Mouse (Mus musculus): Measurements from ENCODE around the gene Frmd4b. TPM values are rescaled to one million over a fixed set of nuclear protein-coding genes. Genes with fewer than 3 reads are reported as not detected.

The Frmd4b gene
- polyA plus RNA-seq, 1 experiment: 15.6 TPM

DNA sequence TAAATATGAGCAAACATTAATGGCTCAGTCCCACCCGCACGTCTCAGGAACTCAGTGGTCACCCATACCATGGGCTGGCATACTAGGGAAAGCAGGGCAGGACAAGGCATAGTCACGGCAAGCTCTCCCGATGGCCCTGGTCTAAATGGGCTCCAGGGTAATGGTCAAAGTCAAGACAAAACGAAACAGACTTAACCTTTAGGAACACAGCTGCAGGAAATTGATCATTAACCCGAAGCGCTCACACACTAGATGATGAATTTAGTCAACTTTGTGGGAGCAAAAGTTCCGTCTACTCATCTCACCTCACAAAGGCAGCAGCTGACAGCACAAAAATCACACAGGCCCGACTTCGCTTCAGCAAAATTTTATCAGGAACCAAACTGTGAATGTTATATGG lies 97.8 kb downstream of the Frmd4b start:
- H3K4me1 ChIP-seq (ENCODE audit: control insufficient read depth, insufficient read depth, low read length): no peaks in the 10 kb centered on the region
- 95% methylated on average over 10 of the region's 10 CpGs for WGBS
- no peak for DNase-seq
- TF ChIP-seq CTCF (IDR thresholded peaks at IDR 0.05; ENCODE audit: borderline replicate concordance, insufficient read depth, low read depth, low read length) (no peak), POLR2A (IDR thresholded peaks at IDR 0.05; ENCODE audit: borderline replicate concordance, insufficient read depth, low read length) (no peak)
- H3K27me3 ChIP-seq (ENCODE audit: control insufficient read depth, insufficient read depth, low read length): no peaks in the 10 kb centered on the region
- no peak overlapping the region for H3K4me3 ChIP-seq (replicated peaks; ENCODE audit: insufficient read depth, low read depth, low read length)
- no peak overlapping the region for H3K27ac ChIP-seq (ENCODE audit: insufficient read depth, low read length)

DNA sequence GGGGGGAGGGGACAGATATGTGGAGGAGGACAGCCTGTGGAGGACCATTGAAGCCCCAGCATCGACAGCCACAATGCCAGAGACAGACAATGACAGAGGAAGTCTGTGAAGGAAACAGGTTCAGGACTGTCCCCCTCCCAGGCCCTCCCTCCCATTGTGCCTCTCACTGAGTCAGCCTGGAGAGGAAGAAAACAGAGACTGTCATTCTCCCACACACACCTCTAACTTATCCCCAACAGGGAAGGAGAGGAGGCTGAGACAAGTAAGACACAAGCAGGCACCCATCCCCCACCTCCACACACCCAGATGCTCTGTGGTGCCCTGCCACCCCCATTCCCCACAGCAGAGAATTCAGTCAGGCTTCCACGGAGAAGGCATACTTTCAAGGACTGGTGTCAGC lies 98.9 kb downstream of the Frmd4b start:
- no peak overlapping the region for H3K27ac ChIP-seq (ENCODE audit: insufficient read depth, low read length)
- H3K27me3 ChIP-seq (ENCODE audit: control insufficient read depth, insufficient read depth, low read length): no peaks in the 10 kb centered on the region
- TF ChIP-seq POLR2A (IDR thresholded peaks at IDR 0.05; ENCODE audit: borderline replicate concordance, insufficient read depth, low read length) (no peak), CTCF (IDR thresholded peaks at IDR 0.05; ENCODE audit: borderline replicate concordance, insufficient read depth, low read depth, low read length) (no peak)
- H3K4me1 ChIP-seq (ENCODE audit: control insufficient read depth, insufficient read depth, low read length): no peaks in the 10 kb centered on the region
- no peak for DNase-seq
- no peak overlapping the region for H3K4me3 ChIP-seq (replicated peaks; ENCODE audit: insufficient read depth, low read depth, low read length)
- WGBS: 12% methylated on average over 2 of the region's 2 CpGs

- 51% methylated on average over 12 of the region's 12 CpGs for WGBS
These were observed 99.6 kb downstream of the Frmd4b start for GRCm38 (mm10) chr6:97517616-97518235.

DNA sequence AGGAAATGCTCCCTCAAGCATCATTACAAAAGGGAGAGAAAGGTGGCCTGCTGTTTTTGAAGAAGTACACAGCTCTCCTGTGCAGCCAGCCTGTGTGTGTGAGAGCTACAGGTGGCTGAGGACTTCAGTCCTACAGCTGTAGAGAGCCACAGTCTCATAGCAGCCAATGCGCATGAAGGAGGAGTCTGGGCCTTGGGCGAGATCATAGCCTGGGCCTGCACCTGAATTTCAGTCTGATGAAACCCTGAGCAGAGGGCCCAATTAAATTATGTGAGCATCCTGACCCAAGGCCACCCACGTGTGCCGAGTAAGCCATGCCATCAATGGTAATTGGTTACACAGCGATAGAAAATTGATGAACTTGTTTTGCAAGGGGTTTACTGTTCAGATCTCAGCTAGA lies 100.4 kb downstream of the Frmd4b start:
- 62% methylated on average over 5 of the region's 5 CpGs for WGBS
- H3K27ac ChIP-seq (ENCODE audit: insufficient read depth, low read length): no peak overlapping the region
- H3K4me3 ChIP-seq (replicated peaks; ENCODE audit: insufficient read depth, low read depth, low read length): no peak overlapping the region
- TF ChIP-seq POLR2A (IDR thresholded peaks at IDR 0.05; ENCODE audit: borderline replicate concordance, insufficient read depth, low read length) (no peak), CTCF (IDR thresholded peaks at IDR 0.05; ENCODE audit: borderline replicate concordance, insufficient read depth, low read depth, low read length) (no peak)
- H3K4me1 ChIP-seq (ENCODE audit: control insufficient read depth, insufficient read depth, low read length): no peaks in the 10 kb centered on the region
- DNase-seq: no peak
- no peaks in the 10 kb centered on the region for H3K27me3 ChIP-seq (ENCODE audit: control insufficient read depth, insufficient read depth, low read length)

More at GRCm38 (mm10) chr6:97517616-97518235, 99.6 kb downstream of the Frmd4b start:
- DNase-seq: no peak
- Histone ChIP-seq H3K4me1 (ENCODE audit: control insufficient read depth, insufficient read depth, low read length) (no peaks in the 10 kb centered on the region), H3K4me3 (replicated peaks; ENCODE audit: insufficient read depth, low read depth, low read length) (no peak overlapping the region), H3K27ac (ENCODE audit: insufficient read depth, low read length) (no peak overlapping the region), H3K27me3 (ENCODE audit: control insufficient read depth, insufficient read depth, low read length) (no peaks in the 10 kb centered on the region)
- no peak for TF ChIP-seq CTCF (IDR thresholded peaks at IDR 0.05; ENCODE audit: borderline replicate concordance, insufficient read depth, low read depth, low read length)
- no peak for TF ChIP-seq POLR2A (IDR thresholded peaks at IDR 0.05; ENCODE audit: borderline replicate concordance, insufficient read depth, low read length)

GRCm38 (mm10) chr6:97510771-97511170 lies 106.6 kb downstream of the Frmd4b start:
- Histone ChIP-seq H3K4me3 (replicated peaks; ENCODE audit: insufficient read depth, low read depth, low read length) (no peak overlapping the region), H3K27ac (ENCODE audit: insufficient read depth, low read length) (no peak overlapping the region), H3K27me3 (ENCODE audit: control insufficient read depth, insufficient read depth, low read length) (no peaks in the 10 kb centered on the region), H3K4me1 (ENCODE audit: control insufficient read depth, insufficient read depth, low read length) (no peaks in the 10 kb centered on the region)
- 83% methylated on average over 8 of the region's 8 CpGs for WGBS
- TF ChIP-seq POLR2A (IDR thresholded peaks at IDR 0.05; ENCODE audit: borderline replicate concordance, insufficient read depth, low read length): no peak
- no peak for TF ChIP-seq CTCF (IDR thresholded peaks at IDR 0.05; ENCODE audit: borderline replicate concordance, insufficient read depth, low read depth, low read length)
- DNase-seq: no peak

GRCm38 (mm10) chr6:97509434-97509833 lies 107.9 kb downstream of the Frmd4b start:
- no peaks in the 10 kb centered on the region for H3K4me1 ChIP-seq (ENCODE audit: control insufficient read depth, insufficient read depth, low read length)
- DNase-seq: no peak
- WGBS: 94% methylated on average over 10 of the region's 10 CpGs
- no peak overlapping the region for H3K27ac ChIP-seq (ENCODE audit: insufficient read depth, low read length)
- H3K4me3 ChIP-seq (replicated peaks; ENCODE audit: insufficient read depth, low read depth, low read length): no peak overlapping the region
- TF ChIP-seq POLR2A (IDR thresholded peaks at IDR 0.05; ENCODE audit: borderline replicate concordance, insufficient read depth, low read length) (no peak), CTCF (IDR thresholded peaks at IDR 0.05; ENCODE audit: borderline replicate concordance, insufficient read depth, low read depth, low read length) (no peak)
- no peaks in the 10 kb centered on the region for H3K27me3 ChIP-seq (ENCODE audit: control insufficient read depth, insufficient read depth, low read length)

GRCm38 (mm10) chr6:97508480-97508879 lies 108.9 kb downstream of the Frmd4b start:
- no peaks in the 10 kb centered on the region for H3K27me3 ChIP-seq (ENCODE audit: control insufficient read depth, insufficient read depth, low read length)
- DNase-seq: no peak
- H3K27ac ChIP-seq (ENCODE audit: insufficient read depth, low read length): no peak overlapping the region
- WGBS: 84% methylated on average over 6 of the region's 6 CpGs
- H3K4me1 ChIP-seq (ENCODE audit: control insufficient read depth, insufficient read depth, low read length): no peaks in the 10 kb centered on the region
- no peak for TF ChIP-seq POLR2A (IDR thresholded peaks at IDR 0.05; ENCODE audit: borderline replicate concordance, insufficient read depth, low read length)
- no peak for TF ChIP-seq CTCF (IDR thresholded peaks at IDR 0.05; ENCODE audit: borderline replicate concordance, insufficient read depth, low read depth, low read length)
- H3K4me3 ChIP-seq (replicated peaks; ENCODE audit: insufficient read depth, low read depth, low read length): no peak overlapping the region

- WGBS: 92% methylated on average over 3 of the region's 3 CpGs
- no peak for DNase-seq
- no peak overlapping the region for H3K4me3 ChIP-seq (replicated peaks; ENCODE audit: insufficient read depth, low read depth, low read length)
- H3K4me1 ChIP-seq (ENCODE audit: control insufficient read depth, insufficient read depth, low read length): no peaks in the 10 kb centered on the region
- TF ChIP-seq POLR2A (IDR thresholded peaks at IDR 0.05; ENCODE audit: borderline replicate concordance, insufficient read depth, low read length) (no peak), CTCF (IDR thresholded peaks at IDR 0.05; ENCODE audit: borderline replicate concordance, insufficient read depth, low read depth, low read length) (no peak)
- H3K27ac ChIP-seq (ENCODE audit: insufficient read depth, low read length): no peak overlapping the region
- H3K27me3 ChIP-seq (ENCODE audit: control insufficient read depth, insufficient read depth, low read length): no peaks in the 10 kb centered on the region
These were observed 109.4 kb downstream of the Frmd4b start for GRCm38 (mm10) chr6:97507893-97508292.

All from cerebellum, adult 2 months (tissue).